Mouse (Mus musculus) layer of hippocampus, postnatal 36 days (tissue): ENCODE data around the gene Olfr26. TPM values are rescaled to one million over a fixed set of nuclear protein-coding genes. Genes with fewer than 3 reads are reported as not detected.
"Not testable (repeated sequence)": the region's sequence is repeated elsewhere in the genome, so short reads cannot be mapped to it uniquely, and the experiment has no call there.

Source experiments
- DNase-seq, 2 experiments: peaks; one replicate each; pipeline ENCODE4 v3.0.0; 2022
- total RNA-seq, 2 experiments: library from RNA; stranded (reverse); gene quantifications; 2 replicates each; pipeline ENCODE4 v1.2.3; 2021

Olfr26 gene
- total RNA-seq, result not detected

DNA sequence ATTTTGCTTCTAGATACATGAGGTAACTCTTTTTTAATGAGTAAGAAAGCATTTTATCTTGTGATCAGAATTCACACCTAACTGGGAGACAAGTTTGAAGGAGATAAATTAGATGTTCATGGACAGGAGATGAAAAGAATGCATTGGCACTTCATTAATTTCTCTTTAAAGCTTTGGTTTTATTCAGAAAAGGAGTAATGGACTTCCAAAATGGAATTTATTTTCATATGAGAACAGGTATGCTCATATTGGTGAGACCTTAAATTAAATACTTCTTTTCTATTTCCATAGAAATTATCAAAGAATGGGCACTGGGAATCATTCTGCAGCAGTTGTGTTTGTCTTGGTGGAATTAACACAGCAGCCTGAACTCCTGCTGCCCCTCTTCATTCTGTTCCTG is at the start of gene Olfr26:
Olfr26 (plus strand) TSS at position 301 of the 400 bp plus-strand sequence.
- no peak for DNase-seq

DNA sequence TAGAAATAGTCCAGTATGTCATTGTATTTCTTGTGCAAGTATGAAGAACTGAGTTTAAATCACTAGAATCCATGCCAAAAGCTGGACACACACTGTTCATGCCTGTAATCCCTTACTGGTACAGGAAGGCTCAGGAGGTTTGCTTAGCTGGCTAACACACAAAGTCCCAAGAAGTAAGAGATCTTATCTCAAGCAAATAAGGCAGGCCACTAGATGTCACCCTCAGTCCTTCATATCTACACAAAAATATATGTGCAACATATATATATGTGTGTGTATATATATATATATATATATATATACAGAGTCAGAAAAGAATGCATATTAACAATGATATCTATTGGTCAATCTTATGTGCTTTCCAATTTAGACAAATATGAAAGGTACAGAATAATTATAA is 49.2 kb upstream of the Olfr26 start:
- no peak for DNase-seq

DNA sequence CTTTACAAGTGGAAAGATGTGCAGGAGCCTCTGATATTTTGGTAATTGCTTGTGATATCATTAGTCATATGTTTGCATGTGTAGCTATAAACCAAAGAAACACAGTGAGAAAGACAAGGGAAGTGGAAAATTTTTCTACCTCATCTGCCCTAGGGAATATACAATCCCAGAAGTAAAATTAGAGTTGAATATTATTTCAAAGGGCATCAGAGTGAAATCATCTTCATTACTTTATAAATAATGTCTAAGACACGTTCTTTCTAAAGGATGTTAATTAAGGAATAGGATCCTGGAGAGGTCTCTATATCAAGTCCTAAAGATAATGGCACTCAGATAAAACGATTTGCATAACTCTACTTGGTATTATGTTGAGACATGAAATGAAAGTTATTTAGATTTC is 40.5 kb upstream of the Olfr26 start, which contains the start of gene Olfr922:
Olfr922 (plus strand) TSS at position 301 of the 400 bp plus-strand sequence.
- no peak for DNase-seq

DNA sequence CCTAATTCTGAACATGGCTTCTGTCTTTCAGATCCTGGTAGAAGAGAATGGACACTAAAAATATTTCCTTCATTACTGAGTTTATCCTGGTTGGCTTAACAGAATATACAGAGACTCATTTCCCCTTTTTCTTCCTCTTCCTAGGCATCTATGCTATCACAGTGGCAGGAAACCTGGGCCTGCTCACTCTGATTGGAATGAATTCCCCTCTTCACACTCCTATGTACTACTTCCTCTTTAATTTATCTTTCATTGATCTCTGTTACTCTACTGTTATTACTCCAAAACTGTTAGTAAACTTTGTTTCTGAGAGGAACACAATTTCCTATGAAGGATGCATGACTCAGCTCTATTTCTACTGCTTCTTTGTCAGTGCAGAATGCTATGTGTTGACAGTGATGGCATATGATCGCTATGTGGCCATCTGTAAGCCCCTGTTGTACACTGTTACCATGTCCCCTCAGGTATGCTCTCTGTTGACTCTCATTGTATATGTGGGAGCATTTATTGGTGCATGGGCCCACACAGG is 39.3 kb upstream of the Olfr26 start:
- no peak for DNase-seq

DNA sequence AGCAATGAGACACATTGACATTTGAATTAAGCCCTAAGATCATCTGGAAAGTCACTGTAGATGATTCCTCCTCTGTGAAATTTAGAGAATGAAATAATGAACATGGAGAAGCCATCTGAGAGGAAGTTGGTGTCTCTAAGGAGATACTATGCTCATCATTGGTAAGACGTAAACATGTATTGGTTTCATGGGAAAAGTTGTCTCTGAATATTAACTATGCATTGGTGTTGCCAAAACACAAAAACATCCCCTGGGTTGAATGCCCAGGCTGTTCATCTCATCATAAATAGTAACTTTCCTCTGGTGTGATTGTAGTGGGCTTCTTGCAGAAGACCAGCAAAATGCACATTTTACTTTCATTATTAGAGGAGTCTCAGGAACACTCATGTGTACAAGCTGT is 28.6 kb upstream of the Olfr26 start, which contains the start of gene Olfr923:
Olfr923 (plus strand) TSS at position 301 of the 400 bp plus-strand sequence.
- no peak for DNase-seq

DNA sequence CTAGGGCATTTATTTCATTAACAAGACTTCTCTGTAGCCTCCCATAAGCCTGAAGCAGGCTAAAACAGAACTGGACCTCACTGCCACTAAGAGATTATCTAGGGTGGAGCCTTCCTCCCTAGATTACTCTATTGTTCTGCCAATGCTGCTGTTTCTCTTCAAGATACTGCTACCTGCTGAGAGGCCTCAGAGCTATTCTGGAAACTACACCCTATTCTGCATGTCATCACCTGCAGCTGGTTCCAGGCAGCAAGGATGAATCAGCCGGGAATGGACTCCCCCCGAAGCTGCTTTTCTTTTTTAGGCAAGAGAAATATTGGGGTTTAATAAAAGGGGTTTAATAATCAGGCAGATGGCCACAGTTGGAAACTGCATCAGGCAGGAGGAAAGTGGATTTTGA is 21.8 kb upstream of the Olfr26 start:
- DNase-seq, result no peak

DNA sequence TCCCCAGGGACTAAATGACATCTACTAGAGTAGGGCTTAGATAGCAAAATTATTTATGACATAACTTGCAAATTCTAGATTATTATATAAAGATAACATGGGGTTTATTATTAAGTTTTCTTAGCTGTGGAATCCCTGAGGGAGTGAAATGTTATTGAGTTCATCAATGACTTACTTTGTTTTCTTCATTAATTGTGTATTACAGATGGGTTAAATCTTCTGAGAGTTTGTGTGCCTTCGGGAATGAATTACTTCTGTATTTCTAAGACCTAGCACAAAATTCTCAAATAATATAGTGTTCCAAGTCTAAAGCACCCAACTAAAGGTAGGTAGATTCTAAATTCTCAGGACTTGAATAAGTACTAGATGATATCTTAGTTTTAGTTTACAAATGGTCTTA is 10.7 kb upstream of the Olfr26 start, which contains the start of gene Olfr924:
Olfr924 (plus strand) TSS at position 301 of the 400 bp plus-strand sequence.
- no peak for DNase-seq

DNA sequence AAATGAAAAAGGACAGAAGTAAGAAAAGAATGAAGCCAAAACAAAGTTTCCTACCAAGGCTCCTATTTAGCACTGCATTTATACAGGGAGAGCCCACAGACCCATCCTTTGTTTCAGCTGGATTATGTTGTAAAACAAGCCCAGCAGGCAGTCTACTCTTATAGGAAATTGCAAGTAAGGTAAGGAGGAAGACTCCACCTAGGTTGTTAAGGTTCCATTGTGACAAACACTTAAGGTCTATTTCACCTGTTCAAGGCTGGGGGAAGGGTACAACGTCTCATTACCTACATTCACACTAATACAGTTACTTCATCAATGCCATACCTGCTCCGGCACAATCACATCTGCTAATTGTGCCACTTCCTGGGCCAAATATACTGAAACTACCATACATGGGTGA is 20.0 kb downstream of the Olfr26 start:
- DNase-seq, result not testable (repeated sequence)

DNA sequence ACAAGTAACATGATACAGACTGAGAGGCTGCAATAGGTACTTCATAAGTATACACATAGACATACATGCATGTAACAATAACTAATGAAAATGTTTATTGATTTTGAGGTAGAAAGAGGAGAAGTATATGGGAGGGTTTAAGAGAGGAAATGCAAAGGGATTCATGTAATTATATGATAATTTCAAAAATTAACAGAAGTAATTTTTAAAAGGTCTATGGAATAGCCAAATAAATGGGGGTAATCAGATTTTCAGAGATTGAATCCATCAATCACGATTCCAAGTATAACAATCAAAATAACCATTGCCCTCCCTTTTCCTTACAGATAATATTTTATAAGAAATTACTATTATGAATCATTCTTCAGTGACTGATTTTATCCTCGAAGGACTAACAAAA is 22.0 kb downstream of the Olfr26 start, which contains the start of gene Olfr926:
Olfr926 (plus strand) TSS at position 301 of the 400 bp plus-strand sequence.
- no peak for DNase-seq

Other genes with a start within 250 kb of the Olfr26 start
- not detected for gene Olfr914, start 250.0 kb upstream of the Olfr26 start, total RNA-seq
- not detected for gene Olfr916, start 195.2 kb upstream of the Olfr26 start, total RNA-seq
- gene Olfr917, start 189.2 kb upstream of the Olfr26 start, total RNA-seq, result not detected
- not detected for gene Olfr918, start 180.5 kb upstream of the Olfr26 start, total RNA-seq
- not detected for gene Olfr919, start 151.4 kb upstream of the Olfr26 start, total RNA-seq
- 10 to 100 TPM in 1 of 2 experiments, 1 to 10 TPM in 1; 9.3 to 15.3 TPM for gene Vwa5a, start 136.8 kb upstream of the Olfr26 start, total RNA-seq
- under 1 TPM in 1 of 2 experiments, not detected in 1; 0.07 TPM for gene Olfr920, start 102.8 kb upstream of the Olfr26 start, total RNA-seq
- not detected for gene Olfr921, start 82.0 kb upstream of the Olfr26 start, total RNA-seq
- not detected for gene Olfr922, start 40.4 kb upstream of the Olfr26 start, total RNA-seq
- gene Olfr923, start 28.5 kb upstream of the Olfr26 start, total RNA-seq, result not detected
- gene Olfr924, start 10.6 kb upstream of the Olfr26 start, total RNA-seq, result not detected
- not detected for gene Olfr926, start 22.1 kb downstream of the Olfr26 start, total RNA-seq
- gene Olfr930, start 74.7 kb downstream of the Olfr26 start, total RNA-seq, result not detected
- under 1 TPM in 1 of 2 experiments, not detected in 1; 0.13 TPM for gene Olfr933, start 117.3 kb downstream of the Olfr26 start, total RNA-seq
- not detected for gene Olfr934, start 133.3 kb downstream of the Olfr26 start, total RNA-seq
- not detected for gene Olfr935, start 144.6 kb downstream of the Olfr26 start, total RNA-seq
- not detected for gene Olfr146, start 168.3 kb downstream of the Olfr26 start, total RNA-seq
- not detected for gene Olfr937, start 209.9 kb downstream of the Olfr26 start, total RNA-seq
- gene Olfr938, start 223.8 kb downstream of the Olfr26 start, total RNA-seq, result not detected